Mouse (Mus musculus): Measurements from ENCODE around the gene Crisp2. TPM values are rescaled to one million over a fixed set of nuclear protein-coding genes. Genes with fewer than 3 reads are reported as not detected.
"Not testable (repeated sequence)": the region's sequence is repeated elsewhere in the genome, so short reads cannot be mapped to it uniquely, and the experiment has no call there.

The Crisp2 gene
- polyA plus RNA-seq, 1 experiment, result not detected

DNA sequence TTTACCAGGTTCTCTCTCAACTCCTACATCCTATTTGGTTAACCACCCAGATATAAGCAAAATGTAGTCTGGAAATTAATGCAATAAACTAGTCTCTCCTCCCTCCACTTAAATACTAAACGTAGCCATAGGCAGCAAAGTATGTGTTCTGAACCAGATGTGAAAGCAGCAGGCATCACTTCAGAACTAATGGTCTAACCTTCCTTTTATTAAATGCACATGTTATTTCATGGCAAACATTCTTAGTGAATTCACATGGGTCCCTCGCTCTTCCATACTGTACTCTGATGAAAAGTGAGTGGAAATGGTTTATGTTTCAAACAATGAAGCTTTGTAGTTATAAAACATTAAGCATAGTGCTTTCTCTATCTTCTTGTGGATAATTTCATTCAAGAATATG, 75.5 kb downstream of the Crisp2 start:
- no peak for DNase-seq
- Histone ChIP-seq H3K4me1 (ENCODE audit: control insufficient read depth, insufficient read depth, low read length) (no peaks in the 10 kb centered on the region), H3K4me3 (replicated peaks; ENCODE audit: extremely low read depth, low read depth, low read length) (no peak overlapping the region)
- 62% methylated on average over 2 of the region's 2 CpGs for WGBS
- TF ChIP-seq CTCF (IDR thresholded peaks at IDR 0.05; ENCODE audit: insufficient read depth, low read length), result no peak
- no peak for TF ChIP-seq POLR2A (IDR thresholded peaks at IDR 0.05; ENCODE audit: borderline replicate concordance, extremely low read depth, low read depth, low read length)

DNA sequence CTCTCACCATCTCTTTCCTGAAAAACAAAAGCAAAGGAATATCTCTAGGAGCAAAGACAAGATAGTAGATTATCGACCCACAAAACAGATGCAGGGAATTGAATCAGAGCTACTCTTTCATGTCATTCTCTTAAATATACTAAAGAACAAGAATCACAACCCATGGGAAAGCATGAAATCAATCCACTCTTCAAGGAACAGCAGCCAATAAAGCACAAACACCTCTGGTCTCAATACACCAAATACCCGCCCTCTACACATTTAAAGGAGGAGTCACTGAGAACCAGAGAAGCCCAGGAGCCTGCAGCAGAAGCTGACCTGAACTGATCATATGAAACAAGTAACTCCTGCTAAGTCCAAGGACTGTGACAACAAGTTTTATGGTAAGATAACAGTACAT, 80.0 kb downstream of the Crisp2 start, which contains the start of gene Esp1:
Gene Esp1 (plus strand): TSS at position 301 of the 400 bp plus-strand sequence.
- Histone ChIP-seq H3K4me1 (ENCODE audit: control insufficient read depth, insufficient read depth, low read length) (no peaks in the 10 kb centered on the region), H3K4me3 (replicated peaks; ENCODE audit: extremely low read depth, low read depth, low read length) (no peak within 1 kb of the TSS)
- TF ChIP-seq CTCF (IDR thresholded peaks at IDR 0.05; ENCODE audit: insufficient read depth, low read length), result no peak
- no peak for TF ChIP-seq POLR2A (IDR thresholded peaks at IDR 0.05; ENCODE audit: borderline replicate concordance, extremely low read depth, low read depth, low read length)
- DNase-seq, result no peak
- WGBS, result 81% methylated on average over 2 of the region's 2 CpGs

- H3K4me3 ChIP-seq (replicated peaks; ENCODE audit: extremely low read depth, low read depth, low read length); H3K4me1 ChIP-seq (ENCODE audit: control insufficient read depth, insufficient read depth, low read length); DNase-seq: not testable (repeated sequence)
Observed at GRCm38 (mm10) chr17:40717055-40717454, 89.7 kb downstream of the Crisp2 start.

GRCm38 (mm10) chr17:40716273-40716672, 90.5 kb downstream of the Crisp2 start:
- no peak for DNase-seq
- TF ChIP-seq POLR2A (IDR thresholded peaks at IDR 0.05; ENCODE audit: borderline replicate concordance, extremely low read depth, low read depth, low read length) (no peak), CTCF (IDR thresholded peaks at IDR 0.05; ENCODE audit: insufficient read depth, low read length) (no peak)
- no peak overlapping the region for H3K4me3 ChIP-seq (replicated peaks; ENCODE audit: extremely low read depth, low read depth, low read length)
- no peaks in the 10 kb centered on the region for H3K4me1 ChIP-seq (ENCODE audit: control insufficient read depth, insufficient read depth, low read length)

Other genes with a start within 250 kb of the Crisp2 start
- not detected in 2 replicates for gene Esp6, start 245.5 kb downstream of the Crisp2 start, polyA plus RNA-seq (2012; rRNA removed)
- gene Esp4, start 208.4 kb downstream of the Crisp2 start, polyA plus RNA-seq (2012; rRNA removed), result not detected in 2 replicates
- gene Esp3, start 174.9 kb downstream of the Crisp2 start, polyA plus RNA-seq (2012; rRNA removed), result not detected in 2 replicates
- not detected in 2 replicates for gene Esp1, start 79.9 kb downstream of the Crisp2 start, polyA plus RNA-seq (2012; rRNA removed)
- not detected in 2 replicates for gene Rhag, start 4.1 kb upstream of the Crisp2 start, polyA plus RNA-seq (2012; rRNA removed)
- 3.0 and 4.4 TPM in 2 replicates for gene 9130008F23Rik, start 73.6 kb upstream of the Crisp2 start, polyA plus RNA-seq (2012; rRNA removed)
- not detected in 2 replicates for gene Glyatl3, start 107.3 kb upstream of the Crisp2 start, polyA plus RNA-seq (2012; rRNA removed)
- 9.9 and 12.9 TPM in 2 replicates for gene Mut, start 127.7 kb upstream of the Crisp2 start, polyA plus RNA-seq (2012; rRNA removed)
- 0.42 and 0.47 TPM in 2 replicates for gene Cenpq, start 128.0 kb upstream of the Crisp2 start, polyA plus RNA-seq (2012; rRNA removed)